Mouse (Mus musculus) heart, postnatal 0 days (tissue): Measurements from ENCODE around the gene Pcgf5.

Source experiments
- CTCF ChIP-seq: IDR thresholded peaks from 2 replicates; pipeline ENCODE4 v1.5.1; 2016; ENCODE audit warnings: antibody characterized with exemption, control low read depth, low read depth
- EP300 ChIP-seq: IDR thresholded peaks from 2 replicates; pipeline ENCODE4 v1.6.1; 2016; ENCODE audit warnings: antibody characterized with exemption, low read depth

GRCm38 (mm10) chr19:36408352-36409100 lies 60.4 kb downstream of the Pcgf5 start:
- TF ChIP-seq CTCF (no peak), EP300 (no peak)
